Mouse (Mus musculus): ENCODE results near the gene Slc2a6. TPM values are rescaled to one million over a fixed set of nuclear protein-coding genes. Genes with fewer than 3 reads are reported as not detected.

Slc2a6 gene
- polyA plus RNA-seq, 1 experiment from 2014 or later: 0.24 TPM

DNA sequence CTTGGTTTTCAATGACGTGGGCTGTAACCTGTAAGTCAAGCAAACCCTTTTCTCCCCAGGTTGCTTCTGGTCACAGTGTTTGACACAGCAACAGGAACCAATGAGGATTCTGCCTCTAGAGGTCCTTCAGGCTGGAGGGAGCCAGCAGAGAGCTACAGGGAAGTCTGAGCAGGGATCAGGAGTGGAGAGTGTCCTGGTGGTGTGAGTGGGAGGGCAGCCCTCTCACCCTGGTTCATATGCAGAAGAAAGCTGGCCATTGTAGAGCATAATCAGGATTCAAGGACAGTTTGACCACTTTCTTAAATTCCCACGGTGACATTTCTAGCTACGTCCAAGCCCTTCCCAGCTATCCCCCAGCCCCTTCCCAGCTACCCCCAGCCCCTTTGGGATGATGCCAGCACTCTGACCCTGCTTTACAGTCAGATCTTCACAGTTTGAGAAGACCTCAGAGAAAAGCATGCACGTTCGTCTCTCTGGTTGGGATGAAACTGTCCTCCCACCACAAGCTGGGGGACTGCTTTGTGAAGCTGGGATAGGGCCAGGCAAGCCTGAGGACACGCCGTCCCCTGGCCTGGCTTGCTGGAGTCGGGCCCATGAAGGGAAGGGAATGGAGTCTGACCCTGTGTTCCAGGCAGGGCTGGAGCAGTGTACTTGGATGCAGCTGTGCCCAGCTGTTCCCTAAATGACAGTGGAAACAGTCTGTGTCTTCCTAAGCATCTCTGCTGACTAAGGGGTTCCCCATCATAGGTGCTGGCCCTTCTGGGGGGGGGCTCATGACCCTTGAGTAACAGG, 18.4 kb upstream of the Slc2a6 start:
- Histone ChIP-seq H3K4me2 (ENCODE audit: low read length) (no peak overlapping the region), H3K27me3 (ENCODE audit: control insufficient read depth, insufficient read depth, low read length) (no peaks in the 10 kb centered on the region), H3K9me3 (ENCODE audit: control insufficient read depth, low read length) (no peaks in the 10 kb centered on the region), H3K36me3 (ENCODE audit: control insufficient read depth, insufficient read depth, low read length) (no peaks in the 10 kb centered on the region), H3K9ac (ENCODE audit: low read length) (no peak overlapping the region), H3K4me1 (ENCODE audit: control insufficient read depth in 2 of 2, insufficient read depth in 2 of 2, low read length in 2 of 2) (peaks cover 0 to 5% of the 10 kb centered on the region in 2 experiments; a peak in 1 of 4 replicates), H3K4me3 (ENCODE audit: control insufficient read depth in 1 of 2, insufficient read depth in 1 of 2, low read depth in 1 of 2, low read length in 2 of 2) (no peak overlapping the region), H3K27ac (replicated peaks in 1 of 2; ENCODE audit: control insufficient read depth in 1 of 2, insufficient read depth in 1 of 2, low read depth in 2 of 2, low read length in 2 of 2) (no peak overlapping the region)
- ATAC-seq (ENCODE audit: insufficient number of reproducible peaks, insufficient read depth, low FRiP score, low read depth): no peak
- WGBS: 69% methylated on average over 8 of the region's 8 CpGs

DNA sequence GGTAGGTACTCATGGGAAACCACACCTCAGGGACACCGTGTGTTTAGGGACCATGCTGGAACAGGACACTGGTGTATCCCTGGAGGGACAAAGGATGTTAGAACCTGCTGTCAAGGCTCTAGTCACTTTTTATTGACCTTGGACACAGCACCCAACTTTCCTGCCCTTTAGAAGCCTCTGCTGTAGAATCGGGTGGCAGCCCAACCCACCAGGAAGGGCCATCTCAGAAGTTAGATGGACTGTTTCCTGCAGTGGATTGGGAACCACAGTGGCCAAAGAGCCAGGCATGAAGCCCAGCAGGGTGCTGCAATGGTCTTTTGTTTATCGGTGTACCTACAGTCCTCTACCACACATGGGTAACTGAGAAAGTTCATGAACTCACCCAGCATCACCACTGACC, 16.8 kb upstream of the Slc2a6 start:
- Histone ChIP-seq H3K4me2 (ENCODE audit: low read length) (no peak overlapping the region), H3K27me3 (ENCODE audit: control insufficient read depth, insufficient read depth, low read length) (no peaks in the 10 kb centered on the region), H3K9ac (ENCODE audit: low read length) (no peak overlapping the region), H3K9me3 (ENCODE audit: control insufficient read depth, low read length) (no peaks in the 10 kb centered on the region), H3K36me3 (ENCODE audit: control insufficient read depth, insufficient read depth, low read length) (no peaks in the 10 kb centered on the region), H3K4me1 (ENCODE audit: control insufficient read depth in 2 of 2, insufficient read depth in 2 of 2, low read length in 2 of 2) (peaks cover 0 to 5% of the 10 kb centered on the region in 2 experiments; a peak in 1 of 4 replicates), H3K27ac (replicated peaks in 1 of 2; ENCODE audit: control insufficient read depth in 1 of 2, insufficient read depth in 1 of 2, low read depth in 2 of 2, low read length in 2 of 2) (no peak overlapping the region), H3K4me3 (ENCODE audit: control insufficient read depth in 1 of 2, insufficient read depth in 1 of 2, low read depth in 1 of 2, low read length in 2 of 2) (no peak overlapping the region)
- WGBS: 70% methylated on average over 3 of the region's 3 CpGs
- ATAC-seq (ENCODE audit: insufficient number of reproducible peaks, insufficient read depth, low FRiP score, low read depth): no peak

DNA sequence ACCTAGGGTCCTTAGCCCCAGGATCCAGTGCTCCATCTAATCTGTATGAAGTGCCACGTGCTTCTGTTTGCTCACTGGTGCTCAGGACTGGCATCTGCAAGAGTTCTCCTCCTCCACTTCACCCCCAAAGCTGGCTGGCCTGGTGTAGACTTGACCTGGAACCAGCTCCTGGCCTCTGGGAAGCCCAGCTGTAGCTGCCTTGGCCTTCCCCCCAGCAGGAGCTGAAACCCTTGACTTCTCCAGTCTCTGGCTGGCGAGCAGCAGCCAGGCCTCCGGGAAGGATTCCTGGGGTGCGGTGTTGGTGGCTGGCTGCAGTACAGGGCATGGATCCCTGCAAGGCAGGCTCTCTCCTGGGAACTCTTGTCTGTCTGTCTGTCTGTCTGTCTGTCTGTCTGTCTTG, 16.4 kb upstream of the Slc2a6 start:
- Histone ChIP-seq H3K4me1 (ENCODE audit: control insufficient read depth in 2 of 2, insufficient read depth in 2 of 2, low read length in 2 of 2) (peaks cover 0 to 5% of the 10 kb centered on the region in 2 experiments; a peak in 1 of 4 replicates), H3K9ac (ENCODE audit: low read length) (no peak overlapping the region; the same call in 1 of the 2 replicates), H3K9me3 (ENCODE audit: control insufficient read depth, low read length) (no peaks in the 10 kb centered on the region), H3K4me2 (ENCODE audit: low read length) (no peak overlapping the region), H3K4me3 (ENCODE audit: control insufficient read depth in 1 of 2, insufficient read depth in 1 of 2, low read depth in 1 of 2, low read length in 2 of 2) (no peak overlapping the region), H3K36me3 (ENCODE audit: control insufficient read depth, insufficient read depth, low read length) (no peaks in the 10 kb centered on the region), H3K27ac (replicated peaks in 1 of 2; ENCODE audit: control insufficient read depth in 1 of 2, insufficient read depth in 1 of 2, low read depth in 2 of 2, low read length in 2 of 2) (no peak overlapping the region), H3K27me3 (ENCODE audit: control insufficient read depth, insufficient read depth, low read length) (no peaks in the 10 kb centered on the region)
- no peak for ATAC-seq (ENCODE audit: insufficient number of reproducible peaks, insufficient read depth, low FRiP score, low read depth)
- 65% methylated on average over 4 of the region's 4 CpGs for WGBS

DNA sequence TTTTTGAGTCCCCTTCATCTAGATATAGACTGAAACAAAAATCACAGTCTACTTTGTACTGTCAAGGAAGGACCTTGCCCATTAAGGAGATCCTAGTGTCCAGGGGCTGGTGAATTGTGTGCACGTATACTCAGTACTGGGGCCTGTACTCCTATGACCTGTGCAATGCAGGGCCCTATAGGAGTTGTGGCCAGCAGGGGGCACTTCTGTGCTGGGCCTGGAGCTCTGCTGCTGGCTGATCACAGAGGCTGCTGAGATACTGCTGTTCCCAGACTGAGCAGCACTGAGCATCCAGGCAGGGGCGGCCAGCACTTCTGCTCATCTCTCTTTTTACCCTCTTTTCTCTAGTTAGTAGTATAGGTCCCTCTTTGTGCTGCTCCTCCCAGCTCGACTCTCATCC, 15.7 kb upstream of the Slc2a6 start:
- ATAC-seq (ENCODE audit: insufficient number of reproducible peaks, insufficient read depth, low FRiP score, low read depth): peak; percentile 62; the same call in 1 of the 2 replicates
- WGBS: 23% methylated on average over 3 of the region's 3 CpGs
- Histone ChIP-seq H3K4me1 (ENCODE audit: control insufficient read depth in 2 of 2, insufficient read depth in 2 of 2, low read length in 2 of 2) (peaks cover 0 to 5% of the 10 kb centered on the region in 2 experiments; a peak in 1 of 4 replicates), H3K27me3 (ENCODE audit: control insufficient read depth, insufficient read depth, low read length) (no peaks in the 10 kb centered on the region), H3K9me3 (ENCODE audit: control insufficient read depth, low read length) (no peaks in the 10 kb centered on the region), H3K9ac (ENCODE audit: low read length) (no peak overlapping the region), H3K4me3 (ENCODE audit: control insufficient read depth in 1 of 2, insufficient read depth in 1 of 2, low read depth in 1 of 2, low read length in 2 of 2) (no peak overlapping the region), H3K4me2 (ENCODE audit: low read length) (no peak overlapping the region), H3K27ac (replicated peaks in 1 of 2; ENCODE audit: control insufficient read depth in 1 of 2, insufficient read depth in 1 of 2, low read depth in 2 of 2, low read length in 2 of 2) (no peak overlapping the region), H3K36me3 (ENCODE audit: control insufficient read depth, insufficient read depth, low read length) (no peaks in the 10 kb centered on the region)

DNA sequence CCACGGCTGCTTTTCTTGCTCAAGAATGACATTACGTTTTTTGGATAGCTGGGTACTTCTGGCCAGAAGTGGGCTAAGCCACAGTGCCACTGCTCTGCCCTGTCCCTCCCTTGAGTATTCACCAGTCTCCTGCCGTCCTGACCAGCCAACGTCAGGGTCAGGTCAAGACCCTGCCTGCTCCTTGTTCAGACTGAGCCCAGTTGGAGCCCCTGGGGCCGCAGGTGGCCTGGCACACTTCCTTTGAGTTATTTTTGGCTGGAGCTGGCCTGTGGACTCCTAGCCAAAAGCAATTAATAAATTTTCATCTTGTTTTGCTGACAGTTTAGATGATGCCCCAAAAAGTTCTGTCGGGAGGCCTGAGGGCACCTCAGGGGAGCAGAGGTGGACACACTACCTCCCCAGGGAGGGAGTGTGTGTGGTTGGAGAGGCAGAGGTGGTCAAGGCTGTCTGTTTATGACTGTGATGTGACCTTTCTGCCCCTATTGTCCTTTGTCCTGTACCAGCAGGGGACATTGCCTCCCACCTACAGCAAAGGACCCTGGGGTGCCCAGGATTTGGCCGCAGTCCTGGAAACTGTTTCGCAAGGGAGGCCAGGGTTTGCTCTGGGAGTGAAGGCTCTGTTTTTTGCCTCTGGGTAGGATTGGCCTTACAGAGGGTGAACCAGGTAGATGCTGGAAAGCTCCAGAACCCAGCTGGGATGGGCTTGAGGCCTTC, 14.5 kb upstream of the Slc2a6 start:
- H3K4me2 ChIP-seq (ENCODE audit: low read length): no peak overlapping the region
- no peak overlapping the region for H3K4me3 ChIP-seq (ENCODE audit: control insufficient read depth in 1 of 2, insufficient read depth in 1 of 2, low read depth in 1 of 2, low read length in 2 of 2)
- H3K9me3 ChIP-seq (ENCODE audit: control insufficient read depth, low read length): no peaks in the 10 kb centered on the region
- ATAC-seq (ENCODE audit: insufficient number of reproducible peaks, insufficient read depth, low FRiP score, low read depth): no peak
- no peaks in the 10 kb centered on the region for H3K27me3 ChIP-seq (ENCODE audit: control insufficient read depth, insufficient read depth, low read length)
- WGBS: 71% methylated on average over 8 of the region's 8 CpGs
- H3K4me1 ChIP-seq (ENCODE audit: control insufficient read depth in 2 of 2, insufficient read depth in 2 of 2, low read length in 2 of 2): peaks cover 0 to 5% of the 10 kb centered on the region in 2 experiments; a peak in 1 of 4 replicates
- no peak overlapping the region for H3K27ac ChIP-seq (replicated peaks in 1 of 2; ENCODE audit: control insufficient read depth in 1 of 2, insufficient read depth in 1 of 2, low read depth in 2 of 2, low read length in 2 of 2)
- no peaks in the 10 kb centered on the region for H3K36me3 ChIP-seq (ENCODE audit: control insufficient read depth, insufficient read depth, low read length)
- no peak overlapping the region for H3K9ac ChIP-seq (ENCODE audit: low read length)

DNA sequence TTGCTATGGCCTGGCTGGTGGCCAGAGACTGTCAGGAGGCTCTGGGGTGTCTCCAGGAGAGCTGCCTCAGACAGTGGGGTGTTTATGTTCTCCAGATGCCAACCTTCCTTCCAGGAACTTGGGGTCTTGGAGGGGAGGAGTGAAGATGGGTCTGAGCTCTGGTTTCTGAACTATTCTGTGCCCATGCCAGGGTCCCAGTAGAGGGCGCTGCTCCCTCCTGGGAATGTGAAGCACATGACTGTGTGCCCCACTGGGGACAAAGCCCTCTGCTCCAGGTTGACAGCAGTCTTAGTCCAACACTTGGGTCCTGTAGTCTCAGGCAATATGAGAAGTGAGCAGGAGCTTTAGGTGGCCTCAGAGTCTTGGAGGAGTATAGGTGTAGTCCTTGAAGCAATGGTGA, 11.5 kb upstream of the Slc2a6 start:
- Histone ChIP-seq H3K27ac (replicated peaks in 1 of 2; ENCODE audit: control insufficient read depth in 1 of 2, insufficient read depth in 1 of 2, low read depth in 2 of 2, low read length in 2 of 2) (no peak overlapping the region), H3K27me3 (ENCODE audit: control insufficient read depth, insufficient read depth, low read length) (no peaks in the 10 kb centered on the region), H3K4me3 (ENCODE audit: control insufficient read depth in 1 of 2, insufficient read depth in 1 of 2, low read depth in 1 of 2, low read length in 2 of 2) (no peak overlapping the region), H3K4me2 (ENCODE audit: low read length) (no peak overlapping the region), H3K36me3 (ENCODE audit: control insufficient read depth, insufficient read depth, low read length) (no peaks in the 10 kb centered on the region), H3K4me1 (ENCODE audit: control insufficient read depth in 2 of 2, insufficient read depth in 2 of 2, low read length in 2 of 2) (peaks cover 0 to 5% of the 10 kb centered on the region in 2 experiments; a peak in 1 of 4 replicates), H3K9me3 (ENCODE audit: control insufficient read depth, low read length) (no peaks in the 10 kb centered on the region), H3K9ac (ENCODE audit: low read length) (no peak overlapping the region)
- no peak for ATAC-seq (ENCODE audit: insufficient number of reproducible peaks, insufficient read depth, low FRiP score, low read depth)
- WGBS: 6% methylated on average over 1 of the region's 1 CpGs

DNA sequence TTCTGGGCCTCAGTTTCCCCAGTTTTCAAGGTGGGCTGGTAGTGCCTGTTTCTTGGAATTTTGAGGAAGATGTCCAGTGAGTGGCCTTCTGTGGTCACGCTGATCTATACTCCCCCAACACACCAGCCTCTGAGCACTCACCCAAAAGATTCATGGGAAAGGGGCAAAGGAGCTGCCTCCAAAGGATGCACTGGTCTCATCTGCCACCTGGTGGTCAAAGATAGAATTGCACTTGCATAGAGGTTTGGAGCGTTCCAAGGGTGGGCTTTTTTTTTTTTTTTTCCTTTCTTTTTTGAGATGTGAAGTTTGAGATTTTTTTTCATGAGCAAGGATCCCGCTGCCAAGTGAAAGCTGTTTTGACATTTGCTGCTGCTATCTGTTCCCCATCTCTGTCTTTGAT, 10.8 kb upstream of the Slc2a6 start:
- Histone ChIP-seq H3K4me3 (ENCODE audit: control insufficient read depth in 1 of 2, insufficient read depth in 1 of 2, low read depth in 1 of 2, low read length in 2 of 2) (no peak overlapping the region), H3K4me1 (ENCODE audit: control insufficient read depth in 2 of 2, insufficient read depth in 2 of 2, low read length in 2 of 2) (peaks cover 0 to 5% of the 10 kb centered on the region in 2 experiments; a peak in 1 of 4 replicates), H3K9ac (ENCODE audit: low read length) (no peak overlapping the region), H3K9me3 (ENCODE audit: control insufficient read depth, low read length) (no peaks in the 10 kb centered on the region), H3K36me3 (ENCODE audit: control insufficient read depth, insufficient read depth, low read length) (no peaks in the 10 kb centered on the region), H3K27me3 (ENCODE audit: control insufficient read depth, insufficient read depth, low read length) (no peaks in the 10 kb centered on the region), H3K4me2 (ENCODE audit: low read length) (no peak overlapping the region), H3K27ac (replicated peaks in 1 of 2; ENCODE audit: control insufficient read depth in 1 of 2, insufficient read depth in 1 of 2, low read depth in 2 of 2, low read length in 2 of 2) (no peak overlapping the region)
- WGBS: 1% methylated on average over 3 of the region's 3 CpGs
- ATAC-seq (ENCODE audit: insufficient number of reproducible peaks, insufficient read depth, low FRiP score, low read depth): no peak
